Mouse (Mus musculus) CH12.LX (cell line): ENCODE results near the gene Dvl2. TPM values are rescaled to one million over a fixed set of nuclear protein-coding genes. Genes with fewer than 3 reads are reported as not detected.

Experiments
- DNase-seq: peaks from one replicate; pipeline ENCODE4 v3.0.0-alpha.2; 2013; ENCODE audit errors: extremely low read depth
- H3K27ac ChIP-seq: 2 replicates; pipeline ENCODE4 v1.5.1; 2012; ENCODE audit warnings: low read depth, mild to moderate bottlenecking, control low read depth, moderate library complexity; ENCODE audit not compliant: insufficient read depth
- H3K27me3 ChIP-seq: replicated peaks from 2 replicates; pipeline ENCODE3; 2012; ENCODE audit warnings: inconsistent platforms
- H3K36me3 ChIP-seq, 2 experiments: replicated peaks in 1 of 2; 2 replicates each; pipeline versions ENCODE3 to v1.6.1; 2012; ENCODE audit warnings: inconsistent platforms in 1 of 2, low read length in 1 of 2, mild to moderate bottlenecking in 1 of 2, mixed read lengths in 1 of 2, moderate library complexity in 1 of 2; ENCODE audit not compliant: control insufficient read depth in 1 of 2, insufficient read depth in 1 of 2
- H3K4me1 ChIP-seq, 2 experiments: 2 replicates each; pipeline ENCODE4 v1.6.1; 2012; ENCODE audit warnings: inconsistent platforms in 1 of 2, moderate library complexity in 1 of 2; ENCODE audit not compliant: insufficient read depth in 2 of 2, control insufficient read depth in 1 of 2
- H3K4me2 ChIP-seq: 2 replicates; pipeline ENCODE4 v1.6.1; 2012; ENCODE audit warnings: low read depth, mild to moderate bottlenecking, control low read depth; ENCODE audit not compliant: poor library complexity, insufficient read depth, severe bottlenecking
- H3K4me3 ChIP-seq, 3 experiments: fragments of 150-350 bp in 1 of 3; sonication (generic) in 1 of 3; replicated peaks in 1 of 3; 2 replicates each; pipeline versions ENCODE3 to v1.5.1; 2011 to 2012; ENCODE audit warnings: low read depth in 2 of 3, low read length in 2 of 3, mild to moderate bottlenecking in 2 of 3, moderate library complexity in 2 of 3, control low read depth in 1 of 3, improper control_type of control experiment in 1 of 3, inconsistent platforms in 1 of 3, mixed read lengths in 1 of 3; ENCODE audit not compliant: poor library complexity in 1 of 3
- H3K79me2 ChIP-seq: replicated peaks from 2 replicates; pipeline ENCODE4 v1.6.1; 2012; ENCODE audit warnings: mild to moderate bottlenecking, moderate library complexity; ENCODE audit not compliant: control insufficient read depth, poor library complexity, insufficient read depth, severe bottlenecking; ENCODE audit errors: extremely low read depth
- H3K9ac ChIP-seq: 2 replicates; pipeline ENCODE4 v1.6.1; 2012; ENCODE audit warnings: low read depth, mild to moderate bottlenecking, control low read depth, moderate library complexity; ENCODE audit not compliant: insufficient read depth
- H3K9me3 ChIP-seq: replicated peaks from 2 replicates; pipeline ENCODE3; 2012; ENCODE audit warnings: low read length, inconsistent platforms, mixed read lengths
- CHD2 ChIP-seq: IDR thresholded peaks from 2 replicates; pipeline ENCODE4 v1.6.1; 2011; ENCODE audit warnings: low read length, improper control_type of control experiment
- CTCF ChIP-seq, 2 experiments: IDR thresholded peaks in 1 of 2; conservative IDR thresholded peaks in 1 of 2; 2 replicates each; pipeline ENCODE4 v1.5.1; 2011 to 2012; ENCODE audit warnings: low read depth in 2 of 2, low read length in 2 of 2, improper control_type of control experiment in 1 of 2, inconsistent platforms in 1 of 2, mild to moderate bottlenecking in 1 of 2, moderate library complexity in 1 of 2
- GABPA ChIP-seq: IDR thresholded peaks from 2 replicates; pipeline ENCODE4 v1.6.1; 2012; ENCODE audit warnings: low read depth, low read length, improper control_type of control experiment, inconsistent platforms; ENCODE audit not compliant: insufficient replicate concordance
- JUND ChIP-seq: conservative IDR thresholded peaks from 2 replicates; pipeline ENCODE4 v1.6.1; 2011; ENCODE audit warnings: low read depth, low read length, improper control_type of control experiment
- KAT2A ChIP-seq: IDR thresholded peaks from 2 replicates; pipeline ENCODE4 v1.6.1; 2012; ENCODE audit warnings: low read length, improper control_type of control experiment, inconsistent platforms; ENCODE audit not compliant: insufficient replicate concordance
- MAFK ChIP-seq: IDR thresholded peaks from 2 replicates; pipeline ENCODE4 v1.6.1; 2011; ENCODE audit warnings: low read length, improper control_type of control experiment; ENCODE audit not compliant: insufficient replicate concordance
- MAX ChIP-seq: IDR thresholded peaks from 2 replicates; pipeline ENCODE4 v1.6.1; 2011; ENCODE audit warnings: low read length, improper control_type of control experiment
- MEF2A ChIP-seq: IDR thresholded peaks from 2 replicates; pipeline ENCODE4 v1.6.1; 2014; ENCODE audit warnings: low read depth, mild to moderate bottlenecking, inconsistent platforms, low read length, improper control_type of control experiment, borderline replicate concordance
- MXI1 ChIP-seq: IDR thresholded peaks from 2 replicates; pipeline ENCODE4 v1.6.1; 2011; ENCODE audit warnings: mild to moderate bottlenecking, low read depth, low read length, improper control_type of control experiment
- NRF1 ChIP-seq: IDR thresholded peaks from 2 replicates; pipeline ENCODE4 v1.6.1; 2014; ENCODE audit warnings: low read depth, mild to moderate bottlenecking, inconsistent platforms, low read length, improper control_type of control experiment, moderate library complexity
- PAX5 ChIP-seq: IDR thresholded peaks from 2 replicates; pipeline ENCODE4 v1.6.1; 2012; ENCODE audit warnings: low read length, inconsistent platforms, mixed read lengths
- POLR2AphosphoS2 ChIP-seq: IDR thresholded peaks from 2 replicates; pipeline ENCODE4 v1.6.1; 2011; ENCODE audit warnings: low read depth, low read length, improper control_type of control experiment
- RCOR1 ChIP-seq: conservative IDR thresholded peaks from 2 replicates; pipeline ENCODE4 v1.6.1; 2012; ENCODE audit warnings: low read depth, mild to moderate bottlenecking, inconsistent platforms, low read length, improper control_type of control experiment
- SIN3A ChIP-seq: IDR thresholded peaks from 2 replicates; pipeline ENCODE4 v1.6.1; 2012; ENCODE audit warnings: low read length, improper control_type of control experiment, inconsistent platforms
- SMC3 ChIP-seq: IDR thresholded peaks from 2 replicates; pipeline ENCODE4 v1.6.1; 2011; ENCODE audit warnings: low read depth, low read length, improper control_type of control experiment
- TBP ChIP-seq: conservative IDR thresholded peaks from 2 replicates; pipeline ENCODE4 v1.6.1; 2011; ENCODE audit warnings: low read depth, low read length, improper control_type of control experiment
- TCF12 ChIP-seq: IDR thresholded peaks from 2 replicates; pipeline ENCODE4 v1.6.1; 2014; ENCODE audit warnings: low read depth, mild to moderate bottlenecking, inconsistent platforms, low read length, improper control_type of control experiment
- UBTF ChIP-seq: IDR thresholded peaks from 2 replicates; pipeline ENCODE4 v1.6.1; 2012; ENCODE audit warnings: low read depth, mild to moderate bottlenecking, inconsistent platforms, low read length, improper control_type of control experiment, moderate library complexity
- USF1 ChIP-seq: IDR thresholded peaks from 2 replicates; pipeline ENCODE4 v1.6.1; 2014; ENCODE audit warnings: low read depth, mild to moderate bottlenecking, inconsistent platforms, low read length, improper control_type of control experiment
- USF2 ChIP-seq: conservative IDR thresholded peaks from 2 replicates; pipeline ENCODE4 v1.6.1; 2011; ENCODE audit warnings: low read depth, low read length, improper control_type of control experiment
- ZC3H11A ChIP-seq: IDR thresholded peaks from 2 replicates; pipeline ENCODE4 v1.6.1; 2012; ENCODE audit warnings: low read depth, mild to moderate bottlenecking, inconsistent platforms, low read length, improper control_type of control experiment
- ZKSCAN1 ChIP-seq: IDR thresholded peaks from 2 replicates; pipeline ENCODE4 v1.6.1; 2012; ENCODE audit warnings: low read depth, inconsistent platforms, low read length, improper control_type of control experiment, borderline replicate concordance
- ZMIZ1 ChIP-seq: IDR thresholded peaks from 2 replicates; pipeline ENCODE4 v1.6.1; 2012; ENCODE audit warnings: low read depth, mild to moderate bottlenecking, inconsistent platforms, low read length, improper control_type of control experiment
- ZNF384 ChIP-seq: IDR thresholded peaks from 2 replicates; pipeline ENCODE4 v1.6.1; 2012; ENCODE audit warnings: low read depth, low read length, improper control_type of control experiment, inconsistent platforms
- dilution Hi-C: fragments of 300-500 bp; cut with MboI; formaldehyde crosslinking; loops from 2 replicates; pipeline ENCODE4 v1.14.3; 2020; ENCODE audit warnings: low sequenced_read_pairs; ENCODE audit not compliant: extremely low pct_unique_long_range_greater_than_20kb, extremely low pct_ligation_motif_present
- in situ Hi-C: fragments of 300-500 bp; cut with MboI; formaldehyde crosslinking; loops from 3 replicates; pipeline ENCODE4 v1.14.3; 2019; ENCODE audit warnings: low sequenced_read_pairs, low pct_ligation_motif_present, low pct_unique_long_range_greater_than_20kb, mixed read lengths
- polyA plus RNA-seq: library from polyadenylated mRNA; unstranded; fragments of >175 nt; gene quantifications from 2 replicates; pipeline ENCODE4 v1.2.1, GENCODE M21; 2012; ENCODE audit warnings: low read depth; ENCODE audit not compliant: insufficient read length
- total RNA-seq, 2 experiments: library from RNA; depleted of rRNA; stranded (reverse); fragments of 300-350 nt in 1 of 2; fragments of >200 nt in 1 of 2; gene quantifications; 2 replicates each; pipeline ENCODE4 v1.2.3; 2012 to 2014

The Dvl2 gene
- total and polyA plus RNA-seq, 3 experiments: 15.1 to 30.6 (median 27.1) TPM

DNA sequence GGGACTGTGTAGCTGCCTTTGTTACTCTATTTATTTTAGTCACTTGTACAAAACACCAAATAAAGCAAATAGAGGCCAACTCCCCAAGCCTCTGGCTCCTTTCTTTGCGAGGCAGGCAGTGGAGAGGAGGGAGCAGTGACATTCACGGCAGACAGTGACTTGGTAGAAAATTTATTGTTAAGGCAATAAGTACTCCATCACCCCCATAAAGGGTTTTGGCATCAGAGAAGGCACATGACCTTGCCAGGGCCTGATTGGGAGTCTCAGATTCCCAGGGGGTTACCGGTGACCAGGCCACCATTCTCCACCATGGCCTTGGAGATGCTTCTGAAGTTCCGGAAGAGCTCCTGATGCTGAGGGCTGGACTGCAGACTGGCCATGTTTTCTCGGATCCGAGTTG is 9.6 kb downstream of the Dvl2 start:
- Histone ChIP-seq H3K4me2 (no peak overlapping the region), H3K4me3 (no peak overlapping the region), H3K79me2 (no peaks in the 10 kb centered on the region), H3K9ac (no peak overlapping the region), H3K27ac (no peak overlapping the region), H3K36me3 (peaks cover 86 to 95% of the 10 kb centered on the region in 2 experiments), H3K27me3 (no peaks in the 10 kb centered on the region), H3K9me3 (no peaks in the 10 kb centered on the region), H3K4me1 (peaks cover 16 to 19% of the 10 kb centered on the region in 2 experiments)
- dilution Hi-C loops (no loop called here), in situ Hi-C loops (loop anchor here (5.0 to 25.0 kb wide), 2 partner anchors 58 to 923 kb away; partner anchors contain the start of genes Per1 and Vamp2)
- TF ChIP-seq SMC3: no peak
- no peak for TF ChIP-seq RCOR1
- TF ChIP-seq ZMIZ1: no peak
- no peak for TF ChIP-seq USF2
- no peak for TF ChIP-seq KAT2A
- TF ChIP-seq ZC3H11A: no peak
- TF ChIP-seq UBTF: no peak
- no peak for TF ChIP-seq SIN3A
- no peak for TF ChIP-seq ZKSCAN1
- TF ChIP-seq MAFK: no peak
- TF ChIP-seq TBP: no peak
- no peak for DNase-seq

DNA sequence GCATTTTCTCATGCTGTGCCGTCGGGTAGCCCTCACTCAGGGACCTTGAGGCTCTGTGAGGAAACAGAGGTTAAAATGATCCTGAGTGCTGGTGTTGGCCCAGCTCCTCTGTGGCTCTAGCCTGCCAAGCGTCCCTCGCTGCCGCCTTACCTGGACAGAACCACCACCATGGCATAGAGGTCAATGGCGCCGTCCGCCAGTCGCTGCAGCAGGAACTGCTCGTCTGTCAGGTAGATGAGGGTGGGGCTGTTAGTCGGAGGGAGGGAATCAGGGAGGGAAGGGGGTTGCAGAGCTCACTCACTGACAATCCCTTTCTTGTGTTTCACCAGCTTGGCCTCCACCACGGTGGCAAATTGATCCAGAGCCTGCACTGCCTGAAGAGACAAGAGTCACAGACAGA is 10.2 kb downstream of the Dvl2 start:
- Histone ChIP-seq H3K27ac (no peak overlapping the region), H3K27me3 (no peaks in the 10 kb centered on the region), H3K4me3 (no peak overlapping the region), H3K9ac (no peak overlapping the region), H3K4me1 (peaks cover 14 to 16% of the 10 kb centered on the region in 2 experiments), H3K4me2 (no peak overlapping the region), H3K79me2 (no peaks in the 10 kb centered on the region), H3K36me3 (peaks cover 82 to 90% of the 10 kb centered on the region in 2 experiments), H3K9me3 (no peaks in the 10 kb centered on the region)
- in situ Hi-C loops: loop anchor here (5.0 to 25.0 kb wide), 2 partner anchors 58 to 923 kb away; partner anchors contain the start of genes Per1 and Vamp2
- no peak for DNase-seq
- dilution Hi-C loops: no loop called here
- TF ChIP-seq SIN3A (no peak), ZNF384 (no peak), NRF1 (no peak)

DNA sequence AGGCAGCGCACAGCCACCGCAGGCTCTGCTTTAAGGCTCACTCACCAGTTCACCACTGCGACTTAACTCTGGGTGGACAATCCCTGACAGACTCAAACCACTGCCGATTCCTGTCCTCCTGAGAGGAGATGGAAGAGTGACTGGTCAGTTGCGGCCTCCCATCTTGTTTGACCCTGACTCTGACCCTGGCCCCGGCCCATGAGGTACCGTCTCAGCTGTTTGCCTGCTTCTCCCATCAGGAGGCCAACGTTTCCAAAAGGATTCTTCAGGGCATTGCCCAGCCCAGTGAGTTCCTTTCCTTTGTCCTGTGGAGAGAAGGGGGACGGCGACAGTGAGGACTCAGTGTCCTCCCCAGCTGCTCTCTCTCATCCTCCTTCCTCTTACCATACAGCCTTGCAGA is 10.6 kb downstream of the Dvl2 start:
- Histone ChIP-seq H3K9ac (no peak overlapping the region), H3K4me1 (peaks cover 14 to 21% of the 10 kb centered on the region in 2 experiments), H3K27me3 (no peaks in the 10 kb centered on the region), H3K36me3 (peaks cover 79 to 86% of the 10 kb centered on the region in 2 experiments), H3K4me3 (no peak overlapping the region), H3K9me3 (no peaks in the 10 kb centered on the region), H3K4me2 (no peak overlapping the region), H3K79me2 (no peaks in the 10 kb centered on the region), H3K27ac (no peak overlapping the region)
- DNase-seq: no peak
- dilution Hi-C loops: no loop called here
- TF ChIP-seq USF2: no peak
- no peak for TF ChIP-seq POLR2AphosphoS2
- TF ChIP-seq NRF1: no peak
- TF ChIP-seq TCF12: no peak
- no peak for TF ChIP-seq JUND
- no peak for TF ChIP-seq ZMIZ1
- no peak for TF ChIP-seq CTCF (conservative IDR thresholded peaks at IDR 0.05 in 1 of 2, IDR thresholded peaks at IDR 0.05 in 1 of 2; ENCODE audit: low read depth in 2 of 2, low read length in 2 of 2)
- no peak for TF ChIP-seq MXI1
- TF ChIP-seq TBP: no peak
- no peak for TF ChIP-seq CHD2
- no peak for TF ChIP-seq PAX5
- no peak for TF ChIP-seq USF1
- TF ChIP-seq SIN3A: no peak
- TF ChIP-seq GABPA: no peak
- TF ChIP-seq MAX: no peak
- no peak for TF ChIP-seq MEF2A
- TF ChIP-seq RCOR1: no peak
- in situ Hi-C loops: loop anchor here (5.0 to 25.0 kb wide), 2 partner anchors 59 to 924 kb away; partner anchors contain the start of genes Per1 and Vamp2
